Mouse (Mus musculus) midbrain, embryonic 14.5 days (tissue): ENCODE measurements around the gene Bbs9. TPM values are rescaled to one million over a fixed set of nuclear protein-coding genes. Genes with fewer than 3 reads are reported as not detected.

Experiments
- ATAC-seq: fragments of 200-750 bp; cut with Nextera tagmentation; 2 replicates; pipeline ENCODE4 v1.8.0; 2017; ENCODE audit warnings: moderate number of reproducible peaks, moderate library complexity; ENCODE audit not compliant: low FRiP score, low TSS enrichment
- DNase-seq: peaks from one replicate; pipeline ENCODE4 v3.0.0-alpha.2; 2015
- H3K27ac ChIP-seq: fragments of 300-500 bp; sonication (generic); replicated peaks from 2 replicates; pipeline ENCODE4 v1.5.1; 2014; ENCODE audit warnings: mild to moderate bottlenecking, low read depth, low read length, moderate library complexity
- H3K27me3 ChIP-seq: fragments of 300-500 bp; sonication (generic); 2 replicates; pipeline ENCODE4 v1.6.1; 2014; ENCODE audit warnings: low read length, control low read depth, mixed read lengths; ENCODE audit not compliant: control insufficient read depth, insufficient read depth
- H3K36me3 ChIP-seq: fragments of 300-500 bp; sonication (generic); 2 replicates; pipeline ENCODE4 v1.6.1; 2014; ENCODE audit warnings: low read length, control low read depth; ENCODE audit not compliant: control insufficient read depth, insufficient read depth
- H3K4me1 ChIP-seq: fragments of 300-500 bp; sonication (generic); 2 replicates; pipeline ENCODE4 v1.6.1; 2014; ENCODE audit warnings: mild to moderate bottlenecking, antibody characterized with exemption, low read length, control low read depth; ENCODE audit not compliant: control insufficient read depth, insufficient read depth
- H3K4me2 ChIP-seq: fragments of 300-500 bp; sonication (generic); 2 replicates; pipeline ENCODE4 v1.6.1; 2014; ENCODE audit warnings: mild to moderate bottlenecking, low read length, moderate library complexity
- H3K4me3 ChIP-seq: fragments of 300-500 bp; sonication (generic); replicated peaks from 2 replicates; pipeline ENCODE4 v1.5.1; 2014; ENCODE audit warnings: low read depth, low read length
- H3K9ac ChIP-seq: fragments of 300-500 bp; sonication (generic); replicated peaks from 2 replicates; pipeline ENCODE4 v1.6.1; 2014; ENCODE audit warnings: mild to moderate bottlenecking, low read length, moderate library complexity
- H3K9me3 ChIP-seq: fragments of 300-500 bp; sonication (generic); 2 replicates; pipeline ENCODE4 v1.6.1; 2016; ENCODE audit warnings: low read length, control low read depth, mixed read lengths; ENCODE audit not compliant: control insufficient read depth
- WGBS: fragments of 180-500 bp; shearing (Covaris S2); extraction: QIAGEN DNeasy Blood & Tissue Kit; methylation state at CpG from one replicate; pipeline ENCODE4 v1.1.7; 2014; 5-methylcytosine and 5-hydroxymethylcytosine counted together
- polyA plus RNA-seq: library from polyadenylated mRNA; unstranded; fragments of >200 nt; fragmentation: Nextera tagmentation; extraction: Ambion mirVana; gene quantifications from 2 replicates; pipeline ENCODE4 v1.2.1, GENCODE M21; 2014

Gene Bbs9
- polyA plus RNA-seq, 1 experiment from 2014 or later: 24.2 TPM

DNA sequence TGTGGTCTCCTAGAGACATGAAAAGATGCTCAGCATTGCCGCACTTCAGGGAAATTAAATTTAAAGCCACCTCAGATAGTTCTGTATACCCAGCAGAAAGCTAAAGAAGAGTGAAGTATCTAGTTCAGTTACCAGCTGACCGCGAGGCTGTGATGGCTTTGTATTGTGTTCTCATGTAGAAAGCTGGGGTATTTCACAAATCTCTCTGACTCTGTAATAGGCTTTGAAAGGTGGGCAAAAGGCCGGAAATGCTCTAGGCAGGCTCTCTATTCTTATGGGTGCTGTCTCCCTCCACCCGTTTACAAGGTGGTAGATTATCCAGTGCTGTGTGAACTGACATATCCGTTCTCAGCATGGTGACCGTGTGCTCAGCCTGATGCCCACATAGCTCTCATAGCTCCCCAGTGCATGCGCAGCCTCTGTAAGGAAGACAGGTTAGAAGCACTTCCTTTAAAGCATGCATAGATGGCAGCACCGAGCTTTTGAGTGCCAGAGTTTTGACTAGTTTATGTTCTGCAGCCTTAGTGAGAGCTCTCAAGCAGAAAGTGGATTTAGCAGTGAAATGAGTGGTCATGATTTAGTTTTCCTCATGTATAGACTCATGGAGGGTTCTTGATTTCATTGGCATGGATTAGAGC, 57.4 kb downstream of the Bbs9 start:
- Histone ChIP-seq H3K27ac (no peak overlapping the region), H3K4me3 (no peak overlapping the region), H3K27me3 (no peaks in the 10 kb centered on the region), H3K9ac (no peak overlapping the region), H3K9me3 (no peaks in the 10 kb centered on the region), H3K36me3 (no peaks in the 10 kb centered on the region), H3K4me2 (no peak overlapping the region), H3K4me1 (no peaks in the 10 kb centered on the region)
- DNase-seq: peak; percentile 86
- peak; percentile 57; the same call in 1 of the 2 replicates for ATAC-seq
- WGBS: 52% methylated on average over 9 of the region's 9 CpGs

DNA sequence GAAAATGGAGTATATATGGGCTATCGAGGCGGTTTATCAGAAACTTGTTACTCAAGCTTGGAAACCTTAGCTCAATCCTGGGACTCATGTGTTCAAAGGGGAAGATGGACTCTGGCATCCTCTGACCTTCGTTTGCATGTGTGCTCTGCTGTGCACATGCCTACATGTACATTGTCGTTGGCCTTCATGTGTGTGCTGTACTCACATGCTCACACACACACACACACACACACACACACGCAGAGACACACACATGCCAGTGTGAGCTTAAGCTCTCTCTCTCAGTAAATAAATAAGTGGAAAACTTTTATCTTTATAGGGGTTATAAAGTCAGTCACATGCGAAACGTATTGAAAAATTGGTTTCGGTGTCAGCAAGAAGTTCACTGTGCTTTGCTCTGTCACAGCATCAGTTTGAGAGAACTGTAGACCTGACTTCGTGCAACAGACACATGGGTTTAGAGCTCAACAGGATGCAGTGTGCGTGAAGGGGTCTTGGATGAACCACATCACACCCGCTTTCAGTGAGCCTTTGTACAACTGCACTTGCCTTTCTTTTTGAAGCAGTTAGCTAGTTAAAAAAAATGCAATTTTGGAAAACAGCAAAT, 62.4 kb downstream of the Bbs9 start:
- no peak for ATAC-seq
- no peak for DNase-seq
- Histone ChIP-seq H3K27me3 (no peaks in the 10 kb centered on the region), H3K9me3 (no peaks in the 10 kb centered on the region), H3K4me1 (peaks cover 4% of the 10 kb centered on the region; the same call in 1 of the 2 replicates), H3K27ac (no peak overlapping the region), H3K9ac (no peak overlapping the region), H3K4me2 (no peak overlapping the region), H3K36me3 (no peaks in the 10 kb centered on the region), H3K4me3 (no peak overlapping the region)
- WGBS: 94% methylated on average over 11 of the region's 11 CpGs

DNA sequence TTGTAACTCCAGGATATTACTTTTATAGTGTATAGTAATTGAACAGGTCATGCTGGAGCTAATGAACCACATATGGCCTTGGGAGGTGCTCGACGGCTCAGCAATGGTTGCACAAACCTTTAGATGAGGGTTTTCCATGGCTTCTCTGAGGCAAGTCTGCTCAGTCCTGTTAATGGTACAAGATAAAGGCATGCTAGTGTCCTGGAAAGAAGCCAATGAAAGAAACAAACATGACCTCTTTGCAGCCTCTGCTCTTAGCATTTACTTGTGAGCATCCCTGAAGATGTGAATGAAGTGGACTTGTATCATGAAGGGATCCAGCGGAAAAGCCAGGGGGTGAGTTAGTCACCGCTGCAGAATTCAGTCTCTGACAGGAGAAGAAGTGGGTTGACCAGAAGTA, 64.0 kb downstream of the Bbs9 start:
- H3K9me3 ChIP-seq: no peaks in the 10 kb centered on the region
- no peak for ATAC-seq
- 94% methylated on average over 4 of the region's 4 CpGs for WGBS
- DNase-seq: no peak
- H3K4me3 ChIP-seq: no peak overlapping the region
- H3K4me2 ChIP-seq: no peak overlapping the region
- H3K27ac ChIP-seq: no peak overlapping the region
- H3K4me1 ChIP-seq: peaks cover 4% of the 10 kb centered on the region; the same call in 1 of the 2 replicates
- H3K36me3 ChIP-seq: no peaks in the 10 kb centered on the region
- H3K9ac ChIP-seq: no peak overlapping the region
- H3K27me3 ChIP-seq: no peaks in the 10 kb centered on the region

DNA sequence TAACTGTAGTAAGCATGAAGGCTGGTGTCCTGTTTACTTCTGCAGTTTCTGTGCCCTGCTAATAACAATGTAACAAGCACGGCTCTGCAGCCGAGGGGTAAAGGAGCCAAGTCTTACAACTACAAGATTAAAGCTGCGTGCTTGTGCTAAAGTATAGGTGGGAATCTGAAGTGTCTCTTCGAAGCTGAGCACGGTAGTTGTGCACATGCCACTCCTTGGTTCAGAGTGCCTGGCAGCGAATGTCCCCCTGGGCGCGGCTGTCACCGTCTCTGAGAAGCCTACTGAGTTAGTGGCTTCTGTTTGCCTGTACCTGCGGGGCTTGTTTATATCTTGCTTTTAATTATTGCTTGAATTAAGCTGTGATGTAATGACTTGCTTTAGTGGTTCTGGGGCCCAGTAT, 65.6 kb downstream of the Bbs9 start:
- Histone ChIP-seq H3K4me3 (no peak overlapping the region), H3K9ac (no peak overlapping the region), H3K36me3 (no peaks in the 10 kb centered on the region), H3K27ac (no peak overlapping the region), H3K27me3 (no peaks in the 10 kb centered on the region), H3K9me3 (no peaks in the 10 kb centered on the region), H3K4me2 (no peak overlapping the region), H3K4me1 (peaks cover 4% of the 10 kb centered on the region; the same call in 1 of the 2 replicates)
- WGBS: 89% methylated on average over 10 of the region's 10 CpGs
- ATAC-seq (no peak), DNase-seq (no peak)

DNA sequence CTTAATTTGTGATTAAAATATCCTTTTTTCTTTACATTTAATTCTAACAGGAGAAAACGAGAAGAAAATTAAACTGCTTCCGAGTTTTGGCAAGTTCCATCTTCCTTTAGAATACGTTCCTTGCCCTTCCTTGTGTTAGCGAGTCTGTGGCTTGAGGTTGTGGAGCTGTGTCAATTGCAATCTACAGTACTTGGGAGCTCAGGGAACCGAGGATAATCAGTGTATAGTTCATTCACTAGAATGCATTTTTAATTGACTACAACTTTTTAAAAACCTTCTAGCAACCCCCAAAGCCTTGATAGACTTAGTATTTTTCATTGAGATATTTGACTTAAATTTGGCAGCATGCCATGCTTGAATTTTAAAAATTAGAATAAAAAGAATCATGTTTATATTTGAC, 68.0 kb downstream of the Bbs9 start:
- H3K4me2 ChIP-seq: no peak overlapping the region
- no peak overlapping the region for H3K9ac ChIP-seq
- 62% methylated on average over 5 of the region's 5 CpGs for WGBS
- ATAC-seq (no peak), DNase-seq (no peak)
- H3K36me3 ChIP-seq: no peaks in the 10 kb centered on the region
- H3K9me3 ChIP-seq: no peaks in the 10 kb centered on the region
- H3K27ac ChIP-seq: no peak overlapping the region
- H3K4me3 ChIP-seq: no peak overlapping the region
- H3K27me3 ChIP-seq: no peaks in the 10 kb centered on the region
- H3K4me1 ChIP-seq: peaks cover 4% of the 10 kb centered on the region; the same call in 1 of the 2 replicates

DNA sequence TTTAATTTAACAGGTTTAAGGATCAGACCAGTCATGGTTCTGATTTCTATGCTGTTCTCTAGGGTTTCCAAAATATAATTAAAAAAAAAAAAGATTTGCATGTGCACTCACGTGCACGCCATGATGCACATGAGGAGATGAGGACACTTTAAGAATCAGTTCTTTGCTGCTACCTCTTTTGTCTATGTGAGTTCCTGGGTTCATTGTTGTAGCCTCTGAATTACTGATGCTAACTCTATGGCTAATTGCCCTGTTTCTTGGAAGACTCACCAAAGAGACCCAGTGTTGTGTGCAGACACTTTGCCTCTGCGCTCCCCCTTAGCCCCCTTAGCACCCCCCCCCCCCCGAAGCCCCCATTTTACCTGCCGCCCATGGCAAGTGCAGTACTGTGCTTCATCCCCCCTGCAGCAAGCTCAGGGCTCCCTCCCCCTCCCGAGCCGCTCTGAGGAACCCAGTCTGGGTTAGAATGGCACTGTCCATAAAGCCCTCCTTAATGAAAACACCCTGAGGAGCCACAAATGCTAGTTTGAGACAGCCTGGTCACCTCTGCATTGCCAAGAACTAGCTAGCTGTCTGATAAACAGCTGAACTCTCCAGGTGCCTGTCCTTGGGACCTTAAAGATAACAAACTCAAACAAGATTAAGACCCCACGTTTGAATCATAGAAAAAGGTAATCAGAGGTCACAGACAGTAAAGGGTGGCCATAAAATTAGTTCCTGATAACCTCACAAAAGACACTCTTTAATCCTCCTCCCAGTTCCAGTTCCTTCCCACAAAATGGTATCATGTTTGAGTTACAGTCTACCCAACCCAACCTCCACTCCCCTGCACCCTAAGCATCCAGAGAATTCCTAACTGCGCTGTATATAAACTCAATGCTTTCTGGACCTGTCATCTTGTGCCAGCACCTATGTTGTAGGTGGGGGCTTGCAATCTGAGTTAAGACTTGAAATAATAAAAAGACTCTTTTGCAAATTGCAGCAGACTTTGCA, 69.1 kb downstream of the Bbs9 start:
- no peak overlapping the region for H3K4me2 ChIP-seq
- H3K4me1 ChIP-seq: peaks cover 4% of the 10 kb centered on the region; the same call in 1 of the 2 replicates
- H3K36me3 ChIP-seq: no peaks in the 10 kb centered on the region
- 58% methylated on average over 9 of the region's 9 CpGs for WGBS
- H3K9ac ChIP-seq: no peak overlapping the region
- no peak for DNase-seq
- no peaks in the 10 kb centered on the region for H3K27me3 ChIP-seq
- H3K27ac ChIP-seq: no peak overlapping the region
- no peak overlapping the region for H3K4me3 ChIP-seq
- H3K9me3 ChIP-seq: no peaks in the 10 kb centered on the region
- no peak for ATAC-seq

DNA sequence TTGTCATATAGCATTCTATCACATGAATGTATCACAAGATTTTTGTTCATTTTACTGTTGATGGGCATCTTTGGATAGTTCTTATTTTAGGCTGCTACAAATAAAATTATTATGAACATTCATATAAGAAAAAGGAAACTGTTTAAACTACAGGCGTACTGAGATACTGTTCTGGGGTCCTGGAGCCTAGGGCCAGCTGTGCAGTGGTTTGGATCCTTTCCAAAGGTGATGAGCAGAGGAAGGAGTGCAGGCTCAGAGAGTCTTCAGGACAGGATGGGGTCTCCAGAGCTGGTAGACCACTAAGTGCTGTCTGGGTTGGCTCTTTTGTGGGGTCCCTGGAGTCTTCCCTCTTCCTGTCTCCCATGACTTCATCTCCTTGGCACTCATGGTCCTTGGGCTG, 75.8 kb downstream of the Bbs9 start:
- no peak for DNase-seq
- H3K9ac ChIP-seq: no peak overlapping the region
- H3K4me3 ChIP-seq: no peak overlapping the region
- no peaks in the 10 kb centered on the region for H3K9me3 ChIP-seq
- no peak overlapping the region for H3K4me2 ChIP-seq
- no peaks in the 10 kb centered on the region for H3K4me1 ChIP-seq
- ATAC-seq: no peak
- no peak overlapping the region for H3K27ac ChIP-seq
- no peaks in the 10 kb centered on the region for H3K27me3 ChIP-seq
- 88% methylated on average over 1 of the region's 1 CpGs for WGBS
- no peaks in the 10 kb centered on the region for H3K36me3 ChIP-seq

DNA sequence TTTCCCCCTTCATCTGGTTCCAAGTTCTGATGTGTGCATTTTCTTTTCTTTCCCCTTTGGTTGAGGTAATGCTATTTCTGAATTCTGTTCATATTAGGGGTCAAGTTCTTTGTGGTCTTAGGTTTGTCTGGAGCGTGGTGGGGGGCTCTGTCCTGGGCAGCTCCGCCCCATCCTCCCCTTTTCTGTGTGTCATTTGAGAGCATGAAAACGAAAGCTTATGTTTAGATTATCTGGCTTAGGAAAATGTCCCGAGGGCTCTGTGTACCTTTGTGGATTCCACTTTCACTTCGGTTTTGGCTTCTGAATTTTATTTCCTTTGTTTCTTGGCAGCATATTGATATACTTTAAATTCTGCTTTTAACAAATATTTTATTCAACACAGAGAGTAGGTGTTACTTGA, 80.6 kb downstream of the Bbs9 start:
- ATAC-seq (no peak), DNase-seq (no peak)
- H3K36me3 ChIP-seq: no peaks in the 10 kb centered on the region
- H3K4me2 ChIP-seq: no peak overlapping the region
- no peak overlapping the region for H3K4me3 ChIP-seq
- H3K27ac ChIP-seq: no peak overlapping the region
- no peaks in the 10 kb centered on the region for H3K27me3 ChIP-seq
- WGBS: 68% methylated on average over 5 of the region's 5 CpGs
- no peaks in the 10 kb centered on the region for H3K9me3 ChIP-seq
- no peak overlapping the region for H3K9ac ChIP-seq
- H3K4me1 ChIP-seq: no peaks in the 10 kb centered on the region
